Mouse (Mus musculus): Measurements from ENCODE around the gene Zdhhc22.

Zdhhc22 gene

DNA sequence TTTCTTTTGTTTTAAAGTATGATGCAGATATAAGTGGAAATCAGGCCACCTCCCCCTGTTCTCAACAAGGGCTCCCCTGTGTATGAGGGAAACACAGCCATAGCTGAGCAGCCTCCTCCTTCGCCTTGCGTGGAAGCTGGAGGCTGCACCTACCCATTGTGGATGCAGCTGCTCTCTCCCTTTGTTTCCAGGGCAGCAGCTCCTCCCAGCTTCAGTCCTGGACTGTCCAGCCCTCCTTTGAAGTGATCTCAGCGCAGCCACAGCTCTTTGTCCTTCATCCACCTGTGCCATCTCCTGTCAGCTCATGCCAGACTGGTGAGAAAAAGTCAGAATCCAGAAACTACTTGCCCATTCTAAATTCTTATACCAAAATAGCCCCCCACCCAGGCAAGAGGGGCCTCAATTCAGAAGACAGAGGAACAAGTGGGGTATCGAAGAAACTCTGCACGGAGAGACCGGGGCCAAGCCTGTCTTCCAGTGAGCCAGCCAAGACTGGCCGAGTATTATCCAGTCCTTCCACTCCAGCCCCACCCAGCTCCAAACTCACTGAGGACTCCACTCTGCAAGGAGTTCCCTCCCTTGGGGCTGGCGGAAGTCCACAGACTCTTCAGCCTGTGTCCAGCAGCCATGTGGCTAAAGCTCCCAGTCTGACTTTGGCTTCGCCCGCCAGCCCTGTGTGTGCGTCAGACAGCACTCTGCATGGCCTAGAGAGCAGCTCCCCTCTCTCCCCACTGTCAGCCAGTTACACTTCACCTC, 28.5 kb downstream of the Zdhhc22 start:
- no peak for DNase-seq (ENCODE audit: low spot score)

- DNase-seq (ENCODE audit: low spot score) = no peak
These were observed 29.4 kb downstream of the Zdhhc22 start for GRCm38 (mm10) chr12:86960791-86961335.

GRCm38 (mm10) chr12:86960138-86960537, 30.1 kb downstream of the Zdhhc22 start:
- DNase-seq (ENCODE audit: low spot score) = no peak

DNA sequence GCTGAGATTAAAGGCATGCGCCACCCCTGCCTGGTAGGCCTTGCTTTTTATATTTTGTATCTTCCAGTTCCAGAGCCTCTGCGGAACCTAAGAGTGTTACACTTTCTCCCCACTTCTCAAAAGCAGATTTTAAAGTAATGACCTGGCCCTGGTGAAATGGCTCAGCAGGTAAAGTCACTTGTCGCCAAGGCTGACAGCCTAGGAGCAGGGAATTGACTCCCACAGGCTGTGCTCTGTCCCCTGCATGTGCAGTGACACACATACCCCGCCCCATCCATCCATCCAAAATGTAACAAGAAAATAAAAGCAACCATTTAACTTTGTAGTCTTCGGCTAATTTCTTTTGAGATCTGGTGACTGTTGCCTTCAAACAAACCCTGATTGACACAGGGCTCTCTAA, 30.6 kb downstream of the Zdhhc22 start:
- no peak for DNase-seq (ENCODE audit: low spot score)

- DNase-seq (ENCODE audit: low spot score) = no peak
These were observed 31.7 kb downstream of the Zdhhc22 start for GRCm38 (mm10) chr12:86958558-86958957.

DNA sequence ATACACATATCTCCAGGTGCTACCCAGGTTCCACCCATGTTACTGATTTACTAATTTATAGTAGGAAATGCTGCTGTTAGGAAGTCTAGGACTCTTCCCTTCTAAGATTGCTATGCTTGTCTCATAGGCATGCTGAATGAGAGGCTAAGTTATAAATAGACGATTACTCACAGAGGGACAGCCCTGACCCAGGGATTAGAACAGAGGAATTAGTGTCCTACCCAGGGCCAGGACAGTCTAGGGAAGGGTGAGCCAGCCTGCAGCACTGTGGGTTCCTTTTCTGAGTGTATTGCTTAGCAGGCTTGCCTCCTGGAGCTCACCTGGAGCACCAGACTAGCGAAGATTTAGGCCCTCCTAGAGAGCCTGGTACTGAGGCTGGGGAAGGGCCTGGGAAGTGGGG, 34.3 kb downstream of the Zdhhc22 start:
- DNase-seq (ENCODE audit: low spot score) = no peak

DNA sequence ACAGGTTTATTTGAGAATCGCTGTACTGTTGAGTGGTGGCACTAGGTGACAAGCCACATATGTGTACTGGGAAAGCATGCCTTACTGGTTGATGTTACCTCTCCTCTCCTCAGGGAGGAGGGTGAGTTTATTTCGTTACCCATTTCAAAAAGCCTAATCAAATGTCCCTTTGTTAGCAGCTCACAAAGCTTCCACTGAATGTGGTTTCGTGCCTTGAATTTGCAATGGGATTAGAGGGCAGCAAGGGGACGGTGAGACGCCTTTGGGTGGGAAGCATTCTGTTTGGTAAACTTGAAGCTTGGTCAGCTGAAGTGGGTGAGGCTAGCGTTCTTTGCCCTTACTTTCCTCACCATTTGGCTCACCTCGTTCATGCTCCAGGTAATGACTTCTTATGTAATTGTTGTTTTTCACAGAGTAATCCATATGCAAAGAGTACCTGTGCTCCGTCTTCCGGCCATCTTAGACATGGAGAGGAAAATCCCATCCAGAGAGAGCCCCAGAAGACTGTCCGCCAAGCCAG, 37.8 kb downstream of the Zdhhc22 start:
- DNase-seq (ENCODE audit: low spot score) = no peak

GRCm38 (mm10) chr12:86950961-86951360, 39.3 kb downstream of the Zdhhc22 start:
- DNase-seq (ENCODE audit: low spot score) = no peak

- DNase-seq (ENCODE audit: low spot score) = no peak
These were observed 39.9 kb downstream of the Zdhhc22 start for GRCm38 (mm10) chr12:86950161-86950960.

GRCm38 (mm10) chr12:86949501-86949900, 40.7 kb downstream of the Zdhhc22 start:
- DNase-seq (ENCODE audit: low spot score) = no peak

DNA sequence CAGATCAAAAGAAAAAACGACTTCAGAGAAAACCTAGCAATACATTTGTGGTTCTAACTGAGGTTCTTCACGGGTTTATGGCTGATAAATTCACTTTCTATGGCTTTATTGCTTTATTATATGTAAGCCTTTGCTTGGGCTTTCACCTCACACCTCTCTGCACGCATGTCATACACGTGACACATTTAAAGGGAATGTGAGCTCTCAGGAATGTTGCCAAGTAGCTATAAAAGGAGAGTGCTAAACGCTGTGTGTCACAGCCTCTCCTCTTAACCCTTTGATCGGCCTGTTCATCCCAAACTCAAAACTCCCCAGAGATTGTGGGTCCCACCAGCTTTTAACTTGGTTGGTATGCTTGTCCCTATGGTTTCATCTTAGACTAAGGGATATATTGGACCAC, 41.6 kb downstream of the Zdhhc22 start:
- DNase-seq (ENCODE audit: low spot score) = no peak

GRCm38 (mm10) chr12:86947681-86948401, 42.4 kb downstream of the Zdhhc22 start:
- DNase-seq (ENCODE audit: low spot score) = peak; percentile 53

DNA sequence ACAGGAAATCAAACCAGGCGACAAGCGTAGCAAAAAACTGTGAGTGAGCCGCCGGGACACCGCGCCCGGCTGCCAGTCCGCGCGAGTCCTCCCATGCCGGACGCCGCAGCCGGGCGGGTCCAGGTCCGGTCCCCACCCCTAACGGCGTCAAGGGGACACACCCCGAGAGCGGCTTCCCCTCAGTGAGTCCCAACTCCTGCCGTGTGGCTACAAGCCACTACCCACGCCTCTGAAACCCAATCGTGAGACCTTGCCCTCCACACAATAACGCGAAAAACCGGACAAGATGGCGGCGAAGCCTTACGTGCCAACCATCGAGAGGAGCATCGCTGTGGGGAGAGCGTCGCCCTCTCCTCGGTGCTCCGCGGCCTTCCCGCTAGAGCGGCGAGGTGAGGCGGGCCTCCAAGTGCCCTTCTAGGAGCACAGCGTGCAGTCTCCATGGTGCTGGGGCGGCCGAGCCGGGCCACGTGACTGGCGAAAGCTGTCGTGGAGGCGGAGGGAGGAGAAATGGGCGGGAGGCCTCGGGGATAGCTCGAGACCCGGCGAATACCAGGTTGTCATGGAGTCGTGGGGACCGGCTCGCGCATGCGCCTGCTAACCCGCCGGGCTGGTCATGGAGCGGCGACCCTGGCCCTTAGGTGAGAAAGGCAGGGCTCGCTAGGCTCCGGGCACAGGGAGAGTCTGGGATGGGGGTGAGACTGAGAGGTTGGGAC, 43.2 kb downstream of the Zdhhc22 start, which contains the start of gene Cipc:
Gene Cipc, plus strand, starts transcription at position 182 of the 713 bp plus-strand sequence.
- peak; percentile 98 for DNase-seq (ENCODE audit: low spot score)

- no peak for DNase-seq (ENCODE audit: low spot score)
These were observed 43.9 kb downstream of the Zdhhc22 start for GRCm38 (mm10) chr12:86946301-86946781.

GRCm38 (mm10) chr12:86945126-86945525, 45.1 kb downstream of the Zdhhc22 start:
- DNase-seq (ENCODE audit: low spot score) = no peak

- no peak for DNase-seq (ENCODE audit: low spot score)
These were observed 46.8 kb downstream of the Zdhhc22 start for GRCm38 (mm10) chr12:86943421-86943820.

GRCm38 (mm10) chr12:86941734-86942486, 48.3 kb downstream of the Zdhhc22 start:
- DNase-seq (ENCODE audit: low spot score) = no peak

- DNase-seq (ENCODE audit: low spot score) = no peak
These were observed 49.1 kb downstream of the Zdhhc22 start for GRCm38 (mm10) chr12:86941173-86941572.

DNA sequence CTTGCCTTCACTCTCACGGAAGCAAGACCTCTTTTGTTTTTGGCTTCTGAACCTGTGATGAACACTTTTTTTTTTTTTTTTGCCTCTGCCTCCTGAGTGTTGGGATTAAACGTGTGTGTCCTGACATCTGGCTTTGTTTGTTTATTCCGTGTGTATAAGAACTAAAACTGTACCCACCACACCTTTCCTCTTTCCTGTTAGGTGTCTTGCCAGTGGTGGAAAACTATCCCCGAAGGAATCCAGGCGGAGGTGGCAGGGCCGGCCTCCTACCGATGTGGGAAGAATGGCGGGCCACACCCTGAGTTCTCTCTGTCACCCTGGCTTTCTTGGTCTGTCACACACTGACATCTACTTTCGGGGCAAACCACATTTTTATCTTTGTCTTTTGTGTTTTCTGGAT, 51.7 kb downstream of the Zdhhc22 start:
- no peak for DNase-seq (ENCODE audit: low spot score)

DNA sequence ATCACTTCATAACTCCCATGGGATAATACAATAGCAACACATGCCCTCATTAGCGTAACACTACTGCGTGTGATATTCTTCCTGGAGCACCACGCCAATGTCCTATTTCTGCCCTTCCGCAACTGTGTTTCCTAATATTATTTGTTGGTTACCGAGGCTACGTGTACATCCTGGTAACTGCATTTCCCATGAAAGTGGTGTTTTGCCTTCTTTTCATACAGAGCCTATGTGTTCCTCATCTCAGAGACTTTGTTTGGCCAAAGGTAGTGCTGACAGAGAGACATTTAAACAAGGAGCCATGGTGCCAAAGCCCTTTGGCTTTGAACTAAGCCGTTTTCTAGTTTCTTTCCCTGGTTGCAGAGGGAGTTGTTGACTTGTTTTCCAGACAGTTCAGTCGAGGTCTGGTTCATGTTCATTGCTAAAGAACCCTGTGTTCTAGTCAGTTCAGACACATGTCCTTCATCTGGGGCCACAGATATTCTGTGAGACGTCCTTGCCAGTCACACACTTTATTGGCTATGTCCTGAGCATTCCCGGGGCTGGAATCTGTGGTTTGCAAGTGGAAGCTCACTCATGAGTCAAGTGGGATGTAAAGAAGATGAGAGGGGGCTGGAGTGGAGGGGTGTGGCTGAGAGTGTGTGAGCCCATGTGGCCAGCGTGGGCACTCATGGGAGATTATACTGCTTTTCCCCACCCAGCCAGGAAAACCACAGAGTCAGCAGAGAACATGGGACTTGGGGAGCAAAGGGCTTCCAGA, 53.5 kb downstream of the Zdhhc22 start:
- no peak for DNase-seq (ENCODE audit: low spot score)

Measured in ovary, postnatal 36 days (tissue).